Mouse (Mus musculus) intestine, postnatal 0 days (tissue): ENCODE data around the gene Ypel4. TPM values are rescaled to one million over a fixed set of nuclear protein-coding genes. Genes with fewer than 3 reads are reported as not detected.

ENCODE experiments used
- ATAC-seq: fragments of 200-750 bp; cut with Nextera tagmentation; 2 replicates; pipeline ENCODE4 v1.8.0; 2017; ENCODE audit warnings: mild to moderate bottlenecking, moderate TSS enrichment, moderate library complexity
- H3K27ac ChIP-seq: fragments of 300-500 bp; sonication (generic); 2 replicates; pipeline ENCODE4 v1.5.1; 2014; ENCODE audit warnings: mild to moderate bottlenecking, low read depth, low read length, moderate library complexity
- H3K27me3 ChIP-seq: fragments of 300-500 bp; sonication (generic); replicated peaks from 2 replicates; pipeline ENCODE4 v1.6.1; 2014; ENCODE audit warnings: low read length, mixed read lengths; ENCODE audit not compliant: control insufficient read depth, insufficient read depth
- H3K36me3 ChIP-seq: fragments of 300-500 bp; sonication (generic); 2 replicates; pipeline ENCODE4 v1.6.1; 2014; ENCODE audit warnings: mild to moderate bottlenecking, moderate library complexity; ENCODE audit not compliant: control insufficient read depth, insufficient read depth
- H3K4me1 ChIP-seq: fragments of 300-500 bp; sonication (generic); replicated peaks from 2 replicates; pipeline ENCODE4 v1.6.1; 2014; ENCODE audit warnings: antibody characterized with exemption, low read length, mixed read lengths; ENCODE audit not compliant: control insufficient read depth, insufficient read depth
- H3K4me2 ChIP-seq: fragments of 300-500 bp; sonication (generic); replicated peaks from 2 replicates; pipeline ENCODE4 v1.6.1; 2014; ENCODE audit warnings: low read depth, mild to moderate bottlenecking, moderate library complexity
- H3K4me3 ChIP-seq: fragments of 300-500 bp; sonication (generic); 2 replicates; pipeline ENCODE4 v1.5.1; 2014; ENCODE audit warnings: low read depth, low read length
- H3K9ac ChIP-seq: fragments of 300-500 bp; sonication (generic); 2 replicates; pipeline ENCODE4 v1.6.1; 2014; ENCODE audit warnings: mild to moderate bottlenecking, low read depth, low read length
- H3K9me3 ChIP-seq: fragments of 300-500 bp; sonication (generic); 2 replicates; pipeline ENCODE4 v1.6.1; 2016; ENCODE audit warnings: mixed run types; ENCODE audit not compliant: control insufficient read depth
- CTCF ChIP-seq: sonication (generic); IDR thresholded peaks from 2 replicates; pipeline ENCODE4 v1.5.1; 2016; ENCODE audit warnings: low read depth, mild to moderate bottlenecking, control low read depth, antibody characterized with exemption, moderate library complexity
- WGBS: fragments of 180-500 bp; shearing (Covaris S2); extraction: QIAGEN DNeasy Blood & Tissue Kit; methylation state at CpG from one replicate; pipeline ENCODE4 v1.1.7; 2014; 5-methylcytosine and 5-hydroxymethylcytosine counted together
- polyA plus RNA-seq: library from polyadenylated mRNA; unstranded; fragments of >200 nt; fragmentation: Nextera tagmentation; extraction: Ambion mirVana; gene quantifications from 2 replicates; pipeline ENCODE4 v1.2.1, GENCODE M21; 2015

Gene Ypel4
- polyA plus RNA-seq, 1 experiment from 2014 or later, result 1.9 TPM

DNA sequence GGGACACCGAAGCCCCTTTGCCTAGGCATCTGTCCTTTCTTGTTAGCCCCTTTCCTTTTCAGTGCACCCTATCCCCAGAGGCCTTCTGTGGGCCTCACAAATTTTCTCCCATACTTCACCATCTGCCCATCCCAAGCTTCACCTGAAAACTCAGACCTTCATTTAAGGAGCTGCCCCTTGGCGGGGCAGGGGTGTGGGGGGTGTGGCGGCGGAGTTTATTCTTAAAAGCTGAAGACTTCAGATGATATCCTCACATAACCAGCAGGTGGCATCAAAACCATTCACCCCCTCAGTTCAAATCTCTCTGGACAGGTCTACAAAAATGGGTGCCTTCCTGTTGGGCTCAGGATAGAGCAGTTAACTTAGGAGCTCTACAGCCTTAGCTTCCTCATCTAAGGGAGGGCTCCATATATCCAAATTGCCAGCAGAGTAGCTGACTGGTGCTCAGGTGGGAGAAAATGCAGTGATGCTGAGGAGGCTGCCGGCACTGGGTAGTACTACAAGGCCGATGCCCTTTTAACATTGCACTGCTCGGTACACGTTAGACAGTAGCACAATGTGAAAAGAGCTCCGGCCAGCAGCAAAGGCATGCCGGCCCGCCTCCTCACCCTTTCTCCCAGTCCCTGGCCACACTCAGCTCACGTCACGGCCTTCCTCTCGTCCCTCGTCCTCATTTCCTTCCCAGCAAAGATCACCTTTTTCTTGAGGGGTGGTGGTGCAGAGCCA is 6.9 kb downstream of the Ypel4 start:
- no peak overlapping the region for H3K27ac ChIP-seq
- H3K27me3 ChIP-seq, result peaks cover 11% of the 10 kb centered on the region; the same call in 1 of the 2 replicates
- no peak overlapping the region for H3K4me3 ChIP-seq
- TF ChIP-seq CTCF, result peak; percentile 65
- no peak overlapping the region for H3K4me2 ChIP-seq
- WGBS, result 81% methylated on average over 15 of the region's 15 CpGs
- no peaks in the 10 kb centered on the region for H3K36me3 ChIP-seq
- H3K9me3 ChIP-seq, result no peaks in the 10 kb centered on the region
- ATAC-seq, result no peak
- peaks cover 17% of the 10 kb centered on the region for H3K4me1 ChIP-seq
- no peak overlapping the region for H3K9ac ChIP-seq

DNA sequence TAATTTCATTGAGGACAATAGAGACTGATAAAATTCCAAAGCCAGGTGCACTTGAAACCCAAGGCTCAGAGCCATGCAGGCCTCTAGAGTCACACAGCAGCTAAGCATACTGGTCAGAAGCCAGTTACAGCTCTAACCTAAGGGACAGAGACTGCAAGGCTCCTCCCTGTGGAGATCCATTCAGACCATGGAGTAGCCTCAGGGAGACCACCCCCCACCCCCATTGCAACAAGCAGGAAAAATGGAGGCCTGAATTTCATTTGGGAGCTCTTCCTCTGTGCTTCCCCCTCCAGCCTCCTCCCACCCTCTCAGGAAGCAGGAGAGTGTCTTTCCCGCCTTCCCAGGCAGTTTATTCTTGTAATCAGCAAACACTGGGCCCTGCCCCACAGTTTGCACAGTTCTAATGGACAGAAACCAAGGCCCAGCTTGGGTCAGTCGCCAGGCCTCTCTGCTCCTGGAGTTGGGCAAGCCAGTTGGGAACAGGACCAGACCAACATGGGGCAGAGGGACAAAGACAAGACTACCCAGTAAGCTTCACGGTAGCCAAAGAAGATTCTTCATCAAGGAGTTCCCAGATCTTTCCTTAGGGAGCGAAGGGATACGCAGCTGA is 8.1 kb downstream of the Ypel4 start:
- Histone ChIP-seq H3K9me3 (no peaks in the 10 kb centered on the region), H3K4me1 (peaks cover 14% of the 10 kb centered on the region), H3K27me3 (peaks cover 5% of the 10 kb centered on the region; the same call in 1 of the 2 replicates), H3K36me3 (no peaks in the 10 kb centered on the region), H3K4me2 (peak overlapping the region; percentile 92), H3K4me3 (peak overlapping the region; percentile 79), H3K9ac (peak overlapping the region; percentile 63; the same call in 1 of the 2 replicates), H3K27ac (0 out of 2 replicates have a peak overlapping the region, but pooled peaks have one; percentile 90)
- ATAC-seq, result no peak
- TF ChIP-seq CTCF, result 0 out of 2 replicates have a peak, but pooled peaks have one; percentile 1
- WGBS, result 24% methylated on average over 5 of the region's 5 CpGs

GRCm38 (mm10) chr2:84742451-84743283 is 8.8 kb downstream of the Ypel4 start:
- no peak for ATAC-seq
- Histone ChIP-seq H3K4me1 (peaks cover 14% of the 10 kb centered on the region), H3K9me3 (no peaks in the 10 kb centered on the region), H3K4me3 (peak overlapping the region; percentile 79), H3K4me2 (peak overlapping the region; percentile 92), H3K36me3 (no peaks in the 10 kb centered on the region), H3K27ac (peak overlapping the region; percentile 90), H3K27me3 (no peaks in the 10 kb centered on the region; the same call in 1 of the 2 replicates), H3K9ac (peak overlapping the region; percentile 63)
- WGBS, result 5% methylated on average over 24 of the region's 26 CpGs
- TF ChIP-seq CTCF, result no peak

DNA sequence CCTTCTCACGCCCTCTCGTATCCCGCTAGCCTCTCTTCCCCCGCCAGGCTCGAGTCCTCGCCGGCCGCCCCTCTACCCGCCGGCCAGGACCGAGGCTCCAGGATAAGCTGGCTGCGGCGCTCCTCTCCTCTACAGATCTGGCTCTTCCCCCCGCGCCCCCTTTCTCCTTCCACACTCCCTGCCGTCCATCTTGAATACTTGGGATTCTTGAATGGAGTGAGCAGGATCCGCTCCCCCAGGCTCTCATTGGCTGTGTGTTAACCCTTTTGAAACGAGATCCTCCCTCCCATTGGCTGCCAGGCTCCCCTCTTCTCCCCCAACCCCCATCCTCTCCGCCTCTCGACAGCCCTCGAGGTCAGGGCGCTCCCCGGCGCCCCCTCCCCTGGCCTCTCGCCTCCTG is 9.7 kb downstream of the Ypel4 start, which contains the start of gene Gm19426:
Gm19426 (minus strand) TSS at position 95 of the 400 bp plus-strand sequence.
- Histone ChIP-seq H3K9me3 (no peaks in the 10 kb centered on the region), H3K4me1 (peaks cover 12% of the 10 kb centered on the region), H3K4me3 (peak within 1 kb of the TSS; percentile 79), H3K27me3 (no peaks in the 10 kb centered on the region), H3K36me3 (no peaks in the 10 kb centered on the region), H3K4me2 (peak within 1 kb of the TSS; percentile 92), H3K9ac (peak within 1 kb of the TSS; percentile 63), H3K27ac (peak within 1 kb of the TSS; percentile 90)
- ATAC-seq, result peak; percentile 88
- no peak for TF ChIP-seq CTCF
- WGBS, result under 1% methylated on average over 25 of the region's 25 CpGs

- H3K4me1 ChIP-seq, result peaks cover 12% of the 10 kb centered on the region
- no peaks in the 10 kb centered on the region for H3K36me3 ChIP-seq
- H3K27me3 ChIP-seq, result no peaks in the 10 kb centered on the region
- peak overlapping the region; percentile 28; the same call in 1 of the 2 replicates for H3K27ac ChIP-seq
- 0 out of 2 replicates have a peak overlapping the region, but pooled peaks have one; percentile 17 for H3K9ac ChIP-seq
- no peaks in the 10 kb centered on the region for H3K9me3 ChIP-seq
- peak; percentile 45 for ATAC-seq
- no peak for TF ChIP-seq CTCF
- 2% methylated on average over 10 of the region's 10 CpGs for WGBS
- H3K4me3 ChIP-seq, result peak overlapping the region; percentile 79
- peak overlapping the region; percentile 92 for H3K4me2 ChIP-seq
Observed at GRCm38 (mm10) chr2:84744126-84744525, 10.3 kb downstream of the Ypel4 start.
